Mouse (Mus musculus) neural tube, embryonic 12.5 days (tissue): ENCODE results near the gene Tmem238. TPM values are rescaled to one million over a fixed set of nuclear protein-coding genes. Genes with fewer than 3 reads are reported as not detected.
A peak's percentile ranks its signal among the peaks of the same experiment; 100 is the strongest.
"Not testable (repeated sequence)": the region's sequence is repeated elsewhere in the genome, so short reads cannot be mapped to it uniquely, and the experiment has no call there.

ENCODE experiments used
- ATAC-seq: fragments of 200-750 bp; cut with Nextera tagmentation; 2 replicates; pipeline ENCODE4 v1.8.0; 2017; ENCODE audit warnings: low read depth, mild to moderate bottlenecking, moderate TSS enrichment, moderate library complexity; ENCODE audit not compliant: low FRiP score
- H3K27ac ChIP-seq: fragments of 300-500 bp; sonication (generic); 2 replicates; pipeline ENCODE4 v1.5.1; 2016
- H3K27me3 ChIP-seq: fragments of 300-500 bp; sonication (generic); replicated peaks from 2 replicates; pipeline ENCODE4 v1.6.1; 2016; ENCODE audit warnings: mild to moderate bottlenecking
- H3K36me3 ChIP-seq: fragments of 300-500 bp; sonication (generic); 2 replicates; pipeline ENCODE4 v1.6.1; 2016; ENCODE audit warnings: mild to moderate bottlenecking
- H3K4me1 ChIP-seq: fragments of 300-500 bp; sonication (generic); 2 replicates; pipeline ENCODE4 v1.6.1; 2016
- H3K4me2 ChIP-seq: fragments of 300-500 bp; sonication (generic); replicated peaks from 2 replicates; pipeline ENCODE4 v1.6.1; 2016; ENCODE audit warnings: mild to moderate bottlenecking
- H3K4me3 ChIP-seq: fragments of 300-500 bp; sonication (generic); 2 replicates; pipeline ENCODE4 v1.5.1; 2016
- H3K9ac ChIP-seq: fragments of 300-500 bp; sonication (generic); 2 replicates; pipeline ENCODE4 v1.6.1; 2016; ENCODE audit warnings: mild to moderate bottlenecking
- H3K9me3 ChIP-seq: fragments of 300-500 bp; sonication (generic); 2 replicates; pipeline ENCODE4 v1.6.1; 2016; ENCODE audit warnings: mild to moderate bottlenecking
- WGBS: fragments of 180-500 bp; shearing (Covaris S2); methylation state at CpG from one replicate; pipeline ENCODE4 v1.1.7; 2016; 5-methylcytosine and 5-hydroxymethylcytosine counted together
- polyA plus RNA-seq: library from polyadenylated mRNA; unstranded; fragments of >200 nt; fragmentation: Nextera tagmentation; extraction: Ambion mirVana; gene quantifications from 2 replicates; pipeline ENCODE4 v1.2.1, GENCODE M21; 2016

Gene Tmem238
- polyA plus RNA-seq, 1 experiment from 2014 or later, result 2.7 TPM

DNA sequence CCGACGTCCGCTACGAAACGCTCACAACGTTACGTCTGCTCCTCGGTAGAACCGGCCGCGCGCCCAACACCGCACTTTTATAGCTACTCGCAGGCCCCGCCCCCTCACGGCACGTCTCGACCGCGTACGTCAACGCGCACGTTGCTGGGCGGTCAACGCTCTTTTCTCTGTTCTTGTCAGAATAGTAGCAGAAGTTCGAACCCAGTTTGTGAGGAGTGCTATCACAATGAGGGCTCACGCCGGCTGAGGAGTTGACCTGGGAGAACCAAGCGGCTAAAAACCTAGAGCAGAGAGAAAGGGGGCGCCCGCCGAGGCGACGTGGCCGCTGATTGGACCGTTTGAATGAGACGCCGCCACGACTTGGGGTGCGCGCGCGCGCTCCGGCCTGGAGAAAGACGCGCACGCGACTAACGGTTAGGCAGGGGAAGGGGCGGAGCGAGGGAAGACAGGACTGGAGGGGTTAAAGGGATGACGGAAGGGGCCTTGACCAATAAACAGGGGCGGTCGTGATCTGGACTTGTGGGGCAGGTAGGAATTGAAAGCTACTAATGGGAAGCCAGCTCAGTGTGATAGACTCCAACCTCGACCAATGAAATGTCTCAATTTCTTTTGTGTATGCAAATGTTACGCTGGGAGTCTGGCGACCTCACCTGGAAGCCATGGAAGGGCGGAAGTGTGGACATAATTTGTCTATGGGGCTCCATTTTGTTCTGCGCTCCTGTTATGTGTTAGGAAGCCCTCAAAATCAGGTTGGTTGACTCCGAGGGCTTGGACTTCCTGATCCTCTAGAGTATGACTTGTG, 23.0 kb upstream of the Tmem238 start, which contains the start of gene Ube2s:
TSS of gene Ube2s (minus strand) at position 288 of the 802 bp plus-strand sequence.
- H3K36me3 ChIP-seq, result peaks cover 23% of the 10 kb centered on the region
- peak; percentile 99 for ATAC-seq
- H3K9ac ChIP-seq, result peak within 1 kb of the TSS; percentile 95
- peak within 1 kb of the TSS; percentile 92 for H3K27ac ChIP-seq
- H3K9me3 ChIP-seq, result no peaks in the 10 kb centered on the region
- H3K4me3 ChIP-seq, result peak within 1 kb of the TSS; percentile 96
- WGBS, result under 1% methylated on average over 62 of the region's 62 CpGs
- H3K4me2 ChIP-seq, result peak within 1 kb of the TSS; percentile 77
- no peaks in the 10 kb centered on the region for H3K27me3 ChIP-seq
- H3K4me1 ChIP-seq, result peaks cover 25% of the 10 kb centered on the region

DNA sequence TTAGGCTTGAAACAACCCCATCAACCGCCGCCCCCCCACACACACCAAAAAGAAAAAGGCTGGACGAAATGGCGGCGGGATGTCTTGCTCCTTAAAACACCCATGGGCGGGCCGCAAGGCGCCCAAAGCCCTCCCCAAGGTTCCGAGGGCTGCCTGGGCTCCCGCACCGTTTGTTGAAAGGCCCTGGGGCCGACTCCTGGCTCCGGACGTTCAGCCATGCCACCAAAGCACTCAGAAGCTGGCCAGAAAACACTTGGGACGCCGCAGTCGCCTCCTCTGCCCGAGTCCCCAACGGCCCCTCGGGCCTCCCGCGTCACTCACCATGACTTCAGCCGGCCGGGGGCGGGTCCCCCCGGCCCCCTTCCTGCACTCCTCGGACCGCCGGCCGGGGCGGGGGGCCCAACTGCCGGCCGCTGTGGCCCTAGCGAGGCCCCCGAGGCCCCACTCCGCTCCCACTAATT, 22.4 kb upstream of the Tmem238 start:
- H3K36me3 ChIP-seq, result peaks cover 29% of the 10 kb centered on the region
- H3K4me2 ChIP-seq, result peak overlapping the region; percentile 77
- no peak for ATAC-seq

DNA sequence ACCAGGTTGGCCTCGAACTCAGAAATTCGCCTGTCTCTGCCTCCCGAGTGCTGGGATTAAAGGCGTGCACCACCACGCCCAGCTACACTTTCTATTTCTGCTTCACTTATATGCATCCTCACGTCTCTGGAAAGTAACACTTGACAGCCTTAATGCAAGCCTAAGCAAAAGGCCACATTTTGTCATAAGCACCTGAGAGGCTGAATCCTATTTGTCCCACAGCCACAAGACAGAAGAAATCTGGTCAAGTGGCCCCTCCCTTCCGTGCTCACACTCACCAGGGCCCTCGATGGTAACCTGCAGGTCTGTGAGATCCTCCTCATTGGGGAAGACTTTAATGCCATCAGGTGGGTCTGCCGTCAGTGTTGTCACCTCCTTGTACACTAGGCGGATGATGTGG, 21.7 kb upstream of the Tmem238 start:
- H3K4me2 ChIP-seq, result peak overlapping the region; percentile 77
- peak overlapping the region; percentile 95 for H3K9ac ChIP-seq
- not testable (repeated sequence) for ATAC-seq, H3K9me3 ChIP-seq, H3K27me3 ChIP-seq, H3K27ac ChIP-seq
- peak overlapping the region; percentile 96 for H3K4me3 ChIP-seq
- peaks cover 25% of the 10 kb centered on the region for H3K4me1 ChIP-seq
- peaks cover 36% of the 10 kb centered on the region for H3K36me3 ChIP-seq
- 45% methylated on average over 10 of the region's 10 CpGs for WGBS

More for the DNA sequence above, 22.4 kb upstream of the Tmem238 start:
- peak overlapping the region; percentile 95 for H3K9ac ChIP-seq
- no peaks in the 10 kb centered on the region for H3K27me3 ChIP-seq
- no peak overlapping the region for H3K27ac ChIP-seq
- H3K4me3 ChIP-seq, result peak overlapping the region; percentile 96
- no peaks in the 10 kb centered on the region for H3K9me3 ChIP-seq
- WGBS, result under 1% methylated on average over 36 of the region's 36 CpGs
- H3K4me1 ChIP-seq, result peaks cover 25% of the 10 kb centered on the region

DNA sequence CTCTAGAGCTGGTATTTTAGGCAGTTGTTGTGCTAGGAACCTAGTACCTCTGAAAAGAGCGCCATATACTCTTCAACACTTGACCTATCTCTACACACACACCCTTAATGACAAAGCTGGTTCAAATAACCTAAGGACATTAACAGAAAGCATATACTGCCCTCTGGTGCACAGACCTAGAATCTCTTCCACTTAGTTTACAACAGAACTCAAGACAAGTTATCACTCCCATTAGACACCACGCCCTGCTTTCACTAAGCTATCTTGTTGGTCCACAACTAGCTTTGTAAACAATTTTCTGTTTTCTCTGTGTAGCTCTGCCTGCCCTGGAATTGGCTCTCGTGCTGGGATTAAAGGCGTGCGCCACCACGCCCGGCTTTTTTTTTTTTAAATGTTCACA, 17.3 kb upstream of the Tmem238 start:
- Histone ChIP-seq H3K4me2 (no peak overlapping the region), H3K4me3 (no peak overlapping the region), H3K27me3 (no peaks in the 10 kb centered on the region), H3K9ac (no peak overlapping the region), H3K4me1 (peaks cover 20% of the 10 kb centered on the region), H3K27ac (no peak overlapping the region), H3K9me3 (no peaks in the 10 kb centered on the region), H3K36me3 (peaks cover 44% of the 10 kb centered on the region)
- WGBS, result 91% methylated on average over 7 of the region's 7 CpGs
- ATAC-seq, result no peak

DNA sequence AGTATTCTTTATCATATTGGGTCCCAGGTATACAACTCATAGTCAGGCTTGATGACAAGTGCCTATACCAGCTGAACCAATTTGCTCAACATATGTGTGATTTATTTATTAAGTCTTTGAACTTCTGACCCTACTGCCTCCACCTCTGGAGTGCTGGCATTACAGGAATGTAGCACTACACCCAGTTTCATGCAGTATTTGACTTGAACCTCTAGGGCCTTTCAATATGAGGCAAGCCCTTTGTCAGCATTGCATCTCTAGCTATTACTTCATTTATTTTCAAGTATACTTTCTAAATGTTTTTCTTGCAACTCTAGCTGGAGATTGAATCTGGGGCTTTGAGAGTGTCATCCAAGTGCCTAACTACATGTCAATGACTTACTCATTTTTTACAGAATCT, 12.8 kb upstream of the Tmem238 start:
- H3K4me1 ChIP-seq, result no peaks in the 10 kb centered on the region
- H3K4me3 ChIP-seq, result no peak overlapping the region
- no peaks in the 10 kb centered on the region for H3K9me3 ChIP-seq
- H3K9ac ChIP-seq, result no peak overlapping the region
- no peak overlapping the region for H3K27ac ChIP-seq
- no peak overlapping the region for H3K4me2 ChIP-seq
- ATAC-seq, result no peak
- peaks cover 23% of the 10 kb centered on the region for H3K36me3 ChIP-seq
- H3K27me3 ChIP-seq, result no peaks in the 10 kb centered on the region

DNA sequence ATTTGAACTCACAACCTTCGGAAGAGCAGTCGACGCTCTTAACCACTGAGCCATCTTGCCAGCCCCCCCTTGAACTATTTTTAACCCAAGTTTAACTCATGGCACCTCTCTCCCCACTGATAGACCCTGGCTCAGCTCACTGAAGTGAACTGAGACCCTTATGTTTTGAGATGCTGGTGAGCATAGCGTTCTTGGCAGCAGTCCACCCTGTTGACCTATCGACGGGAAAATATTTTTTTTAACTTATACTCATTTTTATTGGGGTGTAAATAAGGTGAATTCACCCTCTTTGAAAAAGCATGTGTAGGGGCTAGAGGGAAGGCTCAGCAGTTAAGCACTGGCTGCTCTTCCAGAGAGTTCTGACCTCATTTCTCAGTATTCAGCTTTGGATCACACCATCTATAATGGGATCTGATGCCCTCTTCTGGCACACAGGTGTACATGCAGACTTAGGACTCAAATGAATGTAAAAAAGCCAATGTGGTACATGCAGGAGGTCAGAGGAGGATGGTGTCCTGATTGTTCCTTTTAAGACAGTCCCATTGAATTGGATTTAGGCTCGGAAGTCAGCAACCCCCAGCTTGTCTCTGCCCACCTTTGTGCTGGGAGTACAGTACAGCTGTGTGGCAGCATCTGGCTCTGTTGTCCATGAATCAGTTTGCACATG, 6.4 kb upstream of the Tmem238 start:
- Histone ChIP-seq H3K9ac (no peak overlapping the region), H3K27me3 (no peaks in the 10 kb centered on the region), H3K27ac (no peak overlapping the region), H3K9me3 (no peaks in the 10 kb centered on the region), H3K4me2 (no peak overlapping the region), H3K36me3 (peaks cover 38% of the 10 kb centered on the region), H3K4me3 (no peak overlapping the region), H3K4me1 (peaks cover 14% of the 10 kb centered on the region)
- ATAC-seq, result no peak
- 75% methylated on average over 7 of the region's 7 CpGs for WGBS

DNA sequence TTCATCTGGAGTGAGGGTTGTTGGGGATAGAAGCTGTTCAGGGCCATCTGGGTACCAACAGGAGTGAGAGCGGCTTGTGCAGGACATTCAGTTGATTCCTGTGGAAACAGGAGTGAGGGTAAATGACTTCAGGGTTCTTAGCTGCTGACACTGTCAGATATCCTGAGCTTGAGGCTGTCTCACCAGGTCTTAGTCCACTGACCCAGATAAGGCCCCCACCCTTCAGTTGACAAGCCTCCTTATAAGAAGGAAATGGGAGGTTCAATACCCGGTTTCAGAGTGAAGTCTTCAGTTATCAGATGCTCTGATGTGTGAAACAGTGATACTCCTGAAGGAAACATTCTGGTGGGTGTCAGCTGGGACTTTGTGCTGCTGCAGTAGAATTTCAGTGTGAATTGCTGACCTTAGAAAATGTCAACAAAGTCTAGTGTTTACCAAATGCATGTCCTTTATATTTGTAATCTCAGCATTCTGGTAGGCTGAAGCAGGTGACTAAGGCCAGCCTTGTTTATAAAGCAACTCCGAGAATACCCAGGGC, 5.2 kb upstream of the Tmem238 start:
- H3K4me2 ChIP-seq, result peak overlapping the region; percentile 85
- no peak overlapping the region for H3K9ac ChIP-seq
- H3K9me3 ChIP-seq, result no peaks in the 10 kb centered on the region
- H3K27ac ChIP-seq, result no peak overlapping the region
- H3K4me3 ChIP-seq, result peak overlapping the region; percentile 15
- 87% methylated on average over 3 of the region's 3 CpGs for WGBS
- H3K27me3 ChIP-seq, result peaks cover 2% of the 10 kb centered on the region; the same call in 1 of the 2 replicates
- H3K36me3 ChIP-seq, result peaks cover 38% of the 10 kb centered on the region
- no peak for ATAC-seq
- H3K4me1 ChIP-seq, result peaks cover 14% of the 10 kb centered on the region

DNA sequence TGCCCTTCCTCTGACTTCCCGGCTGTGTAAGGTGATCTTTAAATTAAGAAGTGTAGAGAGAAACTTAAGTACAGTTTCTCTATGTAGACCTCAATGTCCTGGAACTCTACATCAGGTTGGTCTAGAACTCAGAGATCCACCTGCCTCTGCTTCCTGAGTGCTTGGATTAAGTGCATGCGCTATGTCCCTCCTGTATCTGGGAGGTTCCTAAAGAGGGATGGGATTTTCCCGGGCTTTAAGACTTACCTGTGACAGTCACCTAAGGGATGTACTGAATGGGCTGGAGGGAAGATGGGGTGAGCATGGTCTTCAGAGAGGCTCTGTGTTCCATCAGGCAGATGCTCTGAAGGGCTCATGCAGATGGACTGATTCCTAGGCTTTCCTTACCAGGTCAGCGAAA, 4.2 kb upstream of the Tmem238 start:
- peak overlapping the region; percentile 85 for H3K4me2 ChIP-seq
- H3K9me3 ChIP-seq, result no peaks in the 10 kb centered on the region
- H3K27me3 ChIP-seq, result peaks cover 7% of the 10 kb centered on the region; the same call in 1 of the 2 replicates
- ATAC-seq, result no peak
- 44% methylated on average over 4 of the region's 4 CpGs for WGBS
- peak overlapping the region; percentile 88 for H3K4me3 ChIP-seq
- H3K9ac ChIP-seq, result peak overlapping the region; percentile 97
- H3K4me1 ChIP-seq, result peaks cover 15% of the 10 kb centered on the region
- peaks cover 38% of the 10 kb centered on the region for H3K36me3 ChIP-seq
- no peak overlapping the region for H3K27ac ChIP-seq

DNA sequence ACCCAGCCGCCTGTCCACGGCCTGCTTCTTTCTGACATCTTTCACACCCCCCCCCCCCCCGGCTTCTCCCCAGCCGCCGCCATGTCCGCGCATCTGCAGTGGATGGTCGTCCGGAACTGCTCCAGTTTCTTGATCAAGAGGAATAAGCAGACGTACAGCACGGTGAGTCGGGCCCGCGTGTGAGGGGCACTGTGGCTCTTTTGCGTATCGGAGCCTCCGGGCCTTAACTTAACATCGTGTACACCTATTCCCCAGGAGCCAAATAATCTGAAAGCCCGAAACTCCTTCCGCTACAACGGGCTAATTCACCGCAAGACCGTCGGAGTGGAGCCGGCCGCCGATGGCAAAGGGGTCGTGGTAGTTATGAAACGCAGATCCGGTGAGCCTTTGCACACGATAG, 3.8 kb upstream of the Tmem238 start:
- ATAC-seq, result peak; percentile 6
- 1% methylated on average over 31 of the region's 31 CpGs for WGBS
- H3K27me3 ChIP-seq, H3K9me3 ChIP-seq: not testable (repeated sequence)
- Histone ChIP-seq H3K9ac (peak overlapping the region; percentile 97), H3K4me2 (peak overlapping the region; percentile 85), H3K4me3 (peak overlapping the region; percentile 88), H3K36me3 (peaks cover 38% of the 10 kb centered on the region), H3K4me1 (peaks cover 19% of the 10 kb centered on the region), H3K27ac (peak overlapping the region; percentile 72; the same call in 1 of the 2 replicates)

DNA sequence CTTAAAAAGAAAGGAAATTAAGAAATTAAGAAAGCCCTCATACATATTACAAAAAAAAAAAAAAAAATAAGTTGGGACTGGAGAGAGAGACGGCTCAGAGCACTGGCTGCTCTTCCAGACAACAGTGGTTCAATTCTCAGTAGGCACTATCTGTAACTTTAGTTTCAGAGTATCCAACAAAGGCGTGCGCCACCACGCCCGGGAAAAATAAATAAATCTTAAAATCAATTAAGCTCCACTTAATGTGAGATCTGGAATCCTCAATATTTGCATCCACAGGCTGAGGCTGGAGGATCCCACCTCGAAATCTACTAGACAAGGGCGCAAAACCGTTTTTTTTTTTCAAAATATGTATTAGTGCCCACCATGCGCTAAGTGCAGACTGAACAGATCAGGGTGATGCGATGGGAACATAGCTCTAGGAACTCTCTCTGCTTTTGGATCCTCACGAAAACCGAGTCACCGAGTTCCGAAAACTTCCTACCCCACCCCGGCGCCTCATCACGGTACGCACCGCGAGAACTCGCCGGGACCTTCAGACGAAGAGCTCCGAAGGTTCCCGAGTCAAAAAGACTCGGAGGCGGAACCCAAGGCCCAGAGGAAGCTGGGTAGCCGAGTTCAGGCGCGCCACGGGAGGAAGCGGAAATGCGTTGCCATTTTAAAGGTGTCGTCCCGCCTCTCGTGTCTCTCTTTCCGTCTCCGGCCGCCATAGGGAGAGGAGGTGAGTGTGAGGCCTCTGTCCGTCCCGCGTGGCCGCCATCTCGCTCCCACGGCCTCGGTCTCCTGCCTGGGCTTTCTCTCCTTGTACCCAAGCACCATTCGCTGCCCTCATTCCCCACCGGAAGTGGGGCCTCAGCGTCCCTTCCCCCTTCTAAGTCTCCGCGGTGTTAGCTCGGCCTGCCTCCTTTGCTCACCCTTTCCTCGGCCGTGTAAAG, 3.1 kb upstream of the Tmem238 start, which contains the start of gene Rpl28:
TSS of gene Rpl28 (plus strand) at position 597 of the 935 bp plus-strand sequence.
- H3K4me3 ChIP-seq, result peak within 1 kb of the TSS; percentile 88
- ATAC-seq, result peak; percentile 88
- H3K27me3 ChIP-seq, result peaks cover 7% of the 10 kb centered on the region; the same call in 1 of the 2 replicates
- H3K9ac ChIP-seq, result peak within 1 kb of the TSS; percentile 97
- peaks cover 20% of the 10 kb centered on the region for H3K4me1 ChIP-seq
- H3K9me3 ChIP-seq, result no peaks in the 10 kb centered on the region
- WGBS, result 2% methylated on average over 50 of the region's 54 CpGs
- H3K4me2 ChIP-seq, result peak within 1 kb of the TSS; percentile 85
- peaks cover 36% of the 10 kb centered on the region for H3K36me3 ChIP-seq
- H3K27ac ChIP-seq, result peak within 1 kb of the TSS; percentile 72
